Mouse (Mus musculus) testis, adult 2 months (tissue): ENCODE measurements around the gene Fkbpl. TPM values are rescaled to one million over a fixed set of nuclear protein-coding genes. Genes with fewer than 3 reads are reported as not detected.

Experiments
- H3K27ac ChIP-seq: fragments of 200-500 bp; 2 replicates; pipeline ENCODE4 v1.5.1; 2012; ENCODE audit warnings: low read depth, low read length; ENCODE audit not compliant: control insufficient read depth, insufficient read depth
- H3K27me3 ChIP-seq: fragments of 200-500 bp; 2 replicates; pipeline ENCODE4 v1.6.1; 2012; ENCODE audit warnings: mild to moderate bottlenecking, low read length, moderate library complexity; ENCODE audit not compliant: control insufficient read depth, insufficient read depth
- H3K36me3 ChIP-seq: fragments of 200-500 bp; 2 replicates; pipeline ENCODE4 v1.6.1; 2012; ENCODE audit warnings: mild to moderate bottlenecking, low read length; ENCODE audit not compliant: control insufficient read depth, insufficient read depth
- H3K4me1 ChIP-seq: fragments of 200-500 bp; 2 replicates; pipeline ENCODE4 v1.6.1; 2012; ENCODE audit warnings: low read length; ENCODE audit not compliant: control insufficient read depth, insufficient read depth
- H3K4me3 ChIP-seq: fragments of 200-500 bp; 2 replicates; pipeline ENCODE4 v1.5.1; 2012; ENCODE audit warnings: low read depth, mild to moderate bottlenecking, low read length, moderate library complexity, mixed read lengths; ENCODE audit not compliant: control insufficient read depth
- CTCF ChIP-seq: fragments of 200-500 bp; IDR thresholded peaks from 2 replicates; pipeline ENCODE4 v1.5.1; 2012; ENCODE audit warnings: low read depth, mild to moderate bottlenecking, inconsistent platforms, low read length, moderate library complexity; ENCODE audit not compliant: control insufficient read depth, insufficient read depth, insufficient replicate concordance
- POLR2A ChIP-seq: fragments of 200-500 bp; IDR thresholded peaks from 2 replicates; pipeline ENCODE4 v1.6.1; 2012; ENCODE audit warnings: low read depth, mild to moderate bottlenecking, inconsistent platforms, low read length, moderate library complexity; ENCODE audit not compliant: control insufficient read depth
- polyA plus RNA-seq: library from polyadenylated mRNA; depleted of rRNA; stranded (reverse); fragments of >200 nt; gene quantifications from 2 replicates; pipeline ENCODE4 v1.2.3, GENCODE M21; 2012

Fkbpl gene
- polyA plus RNA-seq, 1 experiment, result 156 TPM

DNA sequence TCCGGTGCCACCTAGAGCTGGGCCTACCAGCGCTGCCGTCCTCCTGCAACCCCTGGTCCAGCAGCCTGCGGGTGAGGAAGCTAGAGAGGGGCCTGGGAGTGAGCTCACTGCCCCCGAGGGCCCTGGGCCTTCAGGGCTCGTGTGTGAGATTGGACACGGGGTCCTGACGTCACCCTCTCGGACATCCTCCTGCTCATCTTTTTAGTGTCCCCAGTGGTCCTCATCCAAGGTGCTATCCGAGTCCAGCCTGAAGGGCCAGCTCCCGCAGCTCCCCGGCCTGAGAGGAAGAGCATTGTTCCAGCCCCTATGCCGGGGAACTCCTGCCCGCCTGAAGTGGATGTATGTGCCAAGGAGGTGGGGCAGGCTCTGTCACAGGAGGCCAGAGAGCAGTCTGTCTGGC, 6.2 kb downstream of the Fkbpl start:
- no peak overlapping the region for H3K27ac ChIP-seq
- H3K36me3 ChIP-seq, result peaks cover 16% of the 10 kb centered on the region
- peaks cover 14% of the 10 kb centered on the region for H3K4me1 ChIP-seq
- no peak overlapping the region for H3K4me3 ChIP-seq
- no peak for TF ChIP-seq CTCF
- no peak for TF ChIP-seq POLR2A
- no peaks in the 10 kb centered on the region for H3K27me3 ChIP-seq

- Histone ChIP-seq H3K27me3 (no peaks in the 10 kb centered on the region), H3K36me3 (peaks cover 16% of the 10 kb centered on the region), H3K4me3 (no peak overlapping the region), H3K27ac (no peak overlapping the region), H3K4me1 (peaks cover 7% of the 10 kb centered on the region)
- no peak for TF ChIP-seq POLR2A
- TF ChIP-seq CTCF, result peak; percentile 23; the same call in 1 of the 2 replicates
Observed at GRCm38 (mm10) chr17:34651507-34652221, 7.1 kb downstream of the Fkbpl start.

- H3K4me3 ChIP-seq, result no peak overlapping the region
- no peaks in the 10 kb centered on the region for H3K27me3 ChIP-seq
- no peak overlapping the region for H3K27ac ChIP-seq
- TF ChIP-seq POLR2A, result no peak
- no peak for TF ChIP-seq CTCF
- peaks cover 6% of the 10 kb centered on the region for H3K4me1 ChIP-seq
- peaks cover 16% of the 10 kb centered on the region for H3K36me3 ChIP-seq
Observed at GRCm38 (mm10) chr17:34652546-34652945, 8.0 kb downstream of the Fkbpl start.

DNA sequence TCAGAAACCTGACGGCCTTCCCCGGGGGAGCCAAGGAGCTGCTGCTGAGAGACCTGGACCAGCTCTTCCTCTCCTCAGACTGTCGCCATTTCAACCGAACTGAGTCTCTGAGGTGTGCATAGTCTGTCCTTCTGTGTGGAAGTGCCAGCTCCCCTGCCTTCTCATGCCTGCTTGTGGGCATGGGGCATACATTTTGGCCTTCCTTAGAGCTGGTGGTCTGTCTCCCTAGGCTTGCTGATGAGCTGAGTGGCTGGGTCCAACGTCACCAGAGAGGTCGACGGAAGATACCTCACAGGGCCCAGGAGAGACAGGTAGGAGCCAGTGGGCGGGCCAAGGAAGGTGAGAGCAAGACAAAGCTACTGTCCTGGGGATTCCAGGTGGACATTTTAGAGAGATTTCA, 8.4 kb downstream of the Fkbpl start:
- Histone ChIP-seq H3K4me3 (no peak overlapping the region), H3K27me3 (no peaks in the 10 kb centered on the region), H3K27ac (no peak overlapping the region), H3K36me3 (peaks cover 16% of the 10 kb centered on the region), H3K4me1 (peaks cover 4% of the 10 kb centered on the region)
- TF ChIP-seq POLR2A (no peak), CTCF (no peak)

- TF ChIP-seq CTCF (peak; percentile 46; the same call in 1 of the 2 replicates), POLR2A (no peak)
- no peaks in the 10 kb centered on the region for H3K27me3 ChIP-seq
- H3K36me3 ChIP-seq, result peaks cover 16% of the 10 kb centered on the region
Observed at GRCm38 (mm10) chr17:34653746-34654285, 9.3 kb downstream of the Fkbpl start.

GRCm38 (mm10) chr17:34654392-34654791, 9.8 kb downstream of the Fkbpl start:
- Histone ChIP-seq H3K27ac (no peak overlapping the region), H3K4me1 (no peaks in the 10 kb centered on the region), H3K4me3 (no peak overlapping the region), H3K27me3 (no peaks in the 10 kb centered on the region), H3K36me3 (peaks cover 16% of the 10 kb centered on the region)
- TF ChIP-seq CTCF, result no peak
- TF ChIP-seq POLR2A, result no peak

More at GRCm38 (mm10) chr17:34653746-34654285, 9.3 kb downstream of the Fkbpl start:
- H3K27ac ChIP-seq, result no peak overlapping the region
- no peaks in the 10 kb centered on the region for H3K4me1 ChIP-seq
- no peak overlapping the region for H3K4me3 ChIP-seq

- TF ChIP-seq CTCF, result no peak
- no peak for TF ChIP-seq POLR2A
- no peak overlapping the region for H3K27ac ChIP-seq
Observed at GRCm38 (mm10) chr17:34655160-34655559, 10.6 kb downstream of the Fkbpl start.

More at GRCm38 (mm10) chr17:34655160-34655559, 10.6 kb downstream of the Fkbpl start:
- H3K27me3 ChIP-seq, result no peaks in the 10 kb centered on the region
- H3K36me3 ChIP-seq, result peaks cover 16% of the 10 kb centered on the region
- no peaks in the 10 kb centered on the region for H3K4me1 ChIP-seq
- no peak overlapping the region for H3K4me3 ChIP-seq
